Comparison of ENCODE assay signal across 8 mouse cellular contexts in genomic region chr16:17234499-17234895, GRCm38 (mm10). TPM values are rescaled to one million over a fixed set of nuclear protein-coding genes. Genes with fewer than 3 reads are reported as not detected.
DNase-seq lines count a peak whose midpoint lies in the region; ATAC-seq lines count a peak whose summit lies in the region.

No protein-coding gene starts in this region.

- peak overlapping the region; percentile 95 for H3K9ac ChIP-seq in embryonic facial prominence, embryonic 13.5 days
- peak overlapping the region; percentile 95 for H3K9ac ChIP-seq in hindbrain, embryonic 14.5 days
- H3K9ac ChIP-seq in liver, embryonic 11.5 days (ENCODE audit: low read depth, low read length), result peak overlapping the region; percentile 89

- DNase-seq in adrenal gland, postnatal 14 days, result peak; percentile 27
- no peak for DNase-seq in adrenal gland, adult 18-20 months (ENCODE audit: low spot score in 2 of 2)
- DNase-seq in MN1 (ENCODE audit: low spot score), result peak; percentile 50
- DNase-seq in hindbrain, embryonic 14.5 days (ENCODE audit: low spot score), result peak; percentile 31
- peak; percentile 60 for DNase-seq in liver, embryonic 11.5 days (ENCODE audit: low spot score)
- peak; percentile 72 for DNase-seq in retina, embryonic 14.5 days (ENCODE audit: low spot score)
- no peak for DNase-seq in spleen, postnatal 14 days (ENCODE audit: low spot score in 2 of 2)

- no peaks in the 10 kb centered on the region for H3K36me3 ChIP-seq in embryonic facial prominence, embryonic 13.5 days
- H3K36me3 ChIP-seq in hindbrain, embryonic 14.5 days (replicated peaks; ENCODE audit: control insufficient read depth, insufficient read depth), result no peaks in the 10 kb centered on the region
- H3K36me3 ChIP-seq in liver, embryonic 11.5 days (ENCODE audit: control insufficient read depth, insufficient read depth, low read length), result no peaks in the 10 kb centered on the region

- H3K4me1 ChIP-seq in embryonic facial prominence, embryonic 13.5 days, result peaks cover 33% of the 10 kb centered on the region
- peaks cover 24% of the 10 kb centered on the region for H3K4me1 ChIP-seq in hindbrain, embryonic 14.5 days (replicated peaks; ENCODE audit: control insufficient read depth, insufficient read depth, low read length)
- H3K4me1 ChIP-seq in liver, embryonic 11.5 days (replicated peaks; ENCODE audit: control insufficient read depth, insufficient read depth, low read length), result peaks cover 57% of the 10 kb centered on the region

- no peak for ATAC-seq in embryonic facial prominence, embryonic 13.5 days (ENCODE audit: insufficient number of reproducible peaks, insufficient read depth, low FRiP score, low TSS enrichment, low read depth)
- ATAC-seq in hindbrain, embryonic 14.5 days (ENCODE audit: low FRiP score), result no peak
- ATAC-seq in liver, embryonic 11.5 days (replicated peaks; ENCODE audit: low FRiP score), result no peak

- H3K27ac ChIP-seq in embryonic facial prominence, embryonic 13.5 days, result peak overlapping the region; percentile 88
- H3K27ac ChIP-seq in hindbrain, embryonic 14.5 days, result peak overlapping the region; percentile 95
- H3K27ac ChIP-seq in liver, embryonic 11.5 days (ENCODE audit: low read depth, low read length), result peak overlapping the region; percentile 77; the same call in 1 of the 2 replicates

- H3K4me3 ChIP-seq in embryonic facial prominence, embryonic 13.5 days, result peak overlapping the region; percentile 80
- peak overlapping the region; percentile 89 for H3K4me3 ChIP-seq in hindbrain, embryonic 14.5 days (replicated peaks; ENCODE audit: low read length)
- H3K4me3 ChIP-seq in liver, embryonic 11.5 days (ENCODE audit: low read depth, low read length), result peak overlapping the region; percentile 82

- no peaks in the 10 kb centered on the region for H3K9me3 ChIP-seq in embryonic facial prominence, embryonic 13.5 days
- H3K9me3 ChIP-seq in hindbrain, embryonic 14.5 days (ENCODE audit: control insufficient read depth, low read length), result no peaks in the 10 kb centered on the region
- no peaks in the 10 kb centered on the region for H3K9me3 ChIP-seq in liver, embryonic 11.5 days (ENCODE audit: control insufficient read depth, low read length)

- H3K4me2 ChIP-seq in embryonic facial prominence, embryonic 13.5 days, result peak overlapping the region; percentile 85
- peak overlapping the region; percentile 90 for H3K4me2 ChIP-seq in hindbrain, embryonic 14.5 days (replicated peaks)
- peak overlapping the region; percentile 95 for H3K4me2 ChIP-seq in liver, embryonic 11.5 days

- no peaks in the 10 kb centered on the region for H3K27me3 ChIP-seq in embryonic facial prominence, embryonic 13.5 days
- H3K27me3 ChIP-seq in hindbrain, embryonic 14.5 days (ENCODE audit: control insufficient read depth, insufficient read depth, low read length), result no peaks in the 10 kb centered on the region
- no peaks in the 10 kb centered on the region for H3K27me3 ChIP-seq in liver, embryonic 11.5 days (replicated peaks; ENCODE audit: control insufficient read depth, insufficient read depth, low read length)

- 3% methylated on average over 12 of the region's 12 CpGs for WGBS in embryonic facial prominence, embryonic 13.5 days
- whole genome bisulfite sequencing in hindbrain, embryonic 14.5 days, result 1% methylated on average over 12 of the region's 12 CpGs
- 1% methylated on average over 12 of the region's 12 CpGs for WGBS in liver, embryonic 11.5 days

RNA-seq across cellular contexts. Expression of gene Hic2, which starts 1.1 kb away (rescaled TPM):
- total RNA-seq in adrenal gland, postnatal 14 days (2021), result 2.7 and 3.2 TPM in 2 replicates
- 1 to 10 TPM; 2.1 to 2.2 TPM for total RNA-seq in adrenal gland, adult 18-20 months (2021)
- polyA plus RNA-seq in embryonic facial prominence, embryonic 13.5 days (2015; fragmentation: Nextera tagmentation; extraction: Ambion mirVana), result 6.3 and 7.1 TPM in 2 replicates
- 5.1 and 5.5 TPM in 2 replicates for polyA plus RNA-seq in hindbrain, embryonic 14.5 days (2014; fragmentation: Nextera tagmentation; extraction: Ambion mirVana)
- polyA plus RNA-seq in liver, embryonic 11.5 days (2014; fragmentation: Nextera tagmentation; extraction: Ambion mirVana), result 7.0 and 8.3 TPM in 2 replicates

RNA-seq across cellular contexts. Expression of gene Rimbp3, which starts 26.1 kb away (rescaled TPM):
- total RNA-seq in adrenal gland, postnatal 14 days (2021), result 0.07 and 0.08 TPM in 2 replicates
- under 1 TPM in 1 of 2 experiments, not detected in 1; 0.06 TPM for total RNA-seq in adrenal gland, adult 18-20 months (2021)
- polyA plus RNA-seq in embryonic facial prominence, embryonic 13.5 days (2015; fragmentation: Nextera tagmentation; extraction: Ambion mirVana), result 0.35 and 0.43 TPM in 2 replicates
- 2.0 and 2.2 TPM in 2 replicates for polyA plus RNA-seq in hindbrain, embryonic 14.5 days (2014; fragmentation: Nextera tagmentation; extraction: Ambion mirVana)
- 0.18 and 0.45 TPM in 2 replicates for polyA plus RNA-seq in liver, embryonic 11.5 days (2014; fragmentation: Nextera tagmentation; extraction: Ambion mirVana)

RNA-seq across cellular contexts. Expression of gene Ube2l3, which starts 32.0 kb away (rescaled TPM):
- 190 and 193 TPM in 2 replicates for total RNA-seq in adrenal gland, postnatal 14 days (2021)
- 100 to 1,000 TPM; 186 to 220 TPM for total RNA-seq in adrenal gland, adult 18-20 months (2021)
- polyA plus RNA-seq in embryonic facial prominence, embryonic 13.5 days (2015; fragmentation: Nextera tagmentation; extraction: Ambion mirVana), result 348 TPM in 2 replicates
- polyA plus RNA-seq in hindbrain, embryonic 14.5 days (2014; fragmentation: Nextera tagmentation; extraction: Ambion mirVana), result 278 and 290 TPM in 2 replicates
- polyA plus RNA-seq in liver, embryonic 11.5 days (2014; fragmentation: Nextera tagmentation; extraction: Ambion mirVana), result 369 and 377 TPM in 2 replicates

RNA-seq across cellular contexts. Expression of gene Tmem191c, which starts 41.4 kb away (rescaled TPM):
- 8.4 and 10.5 TPM in 2 replicates for total RNA-seq in adrenal gland, postnatal 14 days (2021)
- total RNA-seq in adrenal gland, adult 18-20 months (2021), result 10 to 100 TPM in 1 of 2 experiments, 1 to 10 TPM in 1; 8.1 to 16.6 TPM
- 12.7 and 13.6 TPM in 2 replicates for polyA plus RNA-seq in embryonic facial prominence, embryonic 13.5 days (2015; fragmentation: Nextera tagmentation; extraction: Ambion mirVana)
- polyA plus RNA-seq in hindbrain, embryonic 14.5 days (2014; fragmentation: Nextera tagmentation; extraction: Ambion mirVana), result 36.6 and 45.7 TPM in 2 replicates
- polyA plus RNA-seq in liver, embryonic 11.5 days (2014; fragmentation: Nextera tagmentation; extraction: Ambion mirVana), result 5.0 and 7.7 TPM in 2 replicates

Comparison
In these comparisons a context has a peak if more than half of its experiments do, and no peak if none do; other contexts are left out.
1. DNase-seq: peak in adrenal gland, postnatal 14 days (single experiment), MN1 (single experiment), hindbrain, embryonic 14.5 days (single experiment), liver, embryonic 11.5 days (single experiment) and retina, embryonic 14.5 days (single experiment); none in adrenal gland, adult 18-20 months (0 of 2) and spleen, postnatal 14 days (0 of 2).
2. Peak in every context shown above with its lines, with median percentiles within 50 percentile points of each other: H3K27ac ChIP-seq, H3K4me2 ChIP-seq, H3K4me3 ChIP-seq and H3K9ac ChIP-seq.